Mouse (Mus musculus): Measurements from ENCODE around the gene Gmpr2. TPM values are rescaled to one million over a fixed set of nuclear protein-coding genes. Genes with fewer than 3 reads are reported as not detected.

Gene Gmpr2
- polyA plus RNA-seq, 1 experiment: 23.8 TPM

- H3K36me3 ChIP-seq (ENCODE audit: control insufficient read depth, insufficient read depth): peaks cover 8% of the 10 kb centered on the region
- TF ChIP-seq FOSL1 (IDR thresholded peaks at IDR 0.05; ENCODE audit: insufficient read depth, low read length, poor library complexity, severe bottlenecking) (no peak), MYOG (IDR thresholded peaks at IDR 0.05; ENCODE audit: control insufficient read depth, extremely low read depth, insufficient read length) (no peak), USF1 (IDR thresholded peaks at IDR 0.05; ENCODE audit: low read depth) (no peak), CTCF (IDR thresholded peaks at IDR 0.05; ENCODE audit: control insufficient read depth, insufficient read depth, insufficient read length) (no peak), MAX (IDR thresholded peaks at IDR 0.05) (no peak), MYOD1 (IDR thresholded peaks at IDR 0.05; ENCODE audit: control insufficient read depth, insufficient read length, low read depth) (no peak), CEBPB (IDR thresholded peaks at IDR 0.05; ENCODE audit: low read depth) (no peak)
- no peak overlapping the region for H3K4me3 ChIP-seq (ENCODE audit: insufficient read depth, poor library complexity, severe bottlenecking)
These were observed 44.5 kb downstream of the Gmpr2 start for GRCm38 (mm10) chr14:55716271-55716670.

GRCm38 (mm10) chr14:55716884-55717283 lies 45.1 kb downstream of the Gmpr2 start:
- no peaks in the 10 kb centered on the region for H3K79me3 ChIP-seq (ENCODE audit: low read depth)

More at GRCm38 (mm10) chr14:55716271-55716670, 44.5 kb downstream of the Gmpr2 start:
- Histone ChIP-seq H3K27me3 (ENCODE audit: control insufficient read depth, insufficient read depth, insufficient read length) (no peaks in the 10 kb centered on the region), H3ac (ENCODE audit: control insufficient read depth, insufficient read length, low read depth) (no peak overlapping the region), H3K79me3 (ENCODE audit: low read depth) (no peaks in the 10 kb centered on the region), H3K79me2 (ENCODE audit: control insufficient read depth, insufficient read depth) (no peaks in the 10 kb centered on the region)

GRCm38 (mm10) chr14:55719737-55720136 lies 48.0 kb downstream of the Gmpr2 start:
- Histone ChIP-seq H3K27me3 (ENCODE audit: control insufficient read depth, insufficient read depth, insufficient read length) (no peaks in the 10 kb centered on the region), H3K4me3 (ENCODE audit: insufficient read depth, poor library complexity, severe bottlenecking) (no peak overlapping the region), H3K36me3 (ENCODE audit: control insufficient read depth, insufficient read depth) (peaks cover 8% of the 10 kb centered on the region)

More at GRCm38 (mm10) chr14:55716884-55717283, 45.1 kb downstream of the Gmpr2 start:
- Histone ChIP-seq H3K4me3 (ENCODE audit: insufficient read depth, poor library complexity, severe bottlenecking) (no peak overlapping the region), H3K27me3 (ENCODE audit: control insufficient read depth, insufficient read depth, insufficient read length) (no peaks in the 10 kb centered on the region), H3K79me2 (ENCODE audit: control insufficient read depth, insufficient read depth) (no peaks in the 10 kb centered on the region), H3ac (ENCODE audit: control insufficient read depth, insufficient read length, low read depth) (no peak overlapping the region), H3K36me3 (ENCODE audit: control insufficient read depth, insufficient read depth) (peaks cover 8% of the 10 kb centered on the region)
- TF ChIP-seq FOSL1 (IDR thresholded peaks at IDR 0.05; ENCODE audit: insufficient read depth, low read length, poor library complexity, severe bottlenecking) (no peak), USF1 (IDR thresholded peaks at IDR 0.05; ENCODE audit: low read depth) (no peak), CTCF (IDR thresholded peaks at IDR 0.05; ENCODE audit: control insufficient read depth, insufficient read depth, insufficient read length) (no peak), MYOG (IDR thresholded peaks at IDR 0.05; ENCODE audit: control insufficient read depth, extremely low read depth, insufficient read length) (no peak), MAX (IDR thresholded peaks at IDR 0.05) (no peak), CEBPB (IDR thresholded peaks at IDR 0.05; ENCODE audit: low read depth) (no peak), MYOD1 (IDR thresholded peaks at IDR 0.05; ENCODE audit: control insufficient read depth, insufficient read length, low read depth) (no peak)

GRCm38 (mm10) chr14:55720666-55721065 lies 48.9 kb downstream of the Gmpr2 start:
- Histone ChIP-seq H3K79me3 (ENCODE audit: low read depth) (no peaks in the 10 kb centered on the region), H3K27me3 (ENCODE audit: control insufficient read depth, insufficient read depth, insufficient read length) (no peaks in the 10 kb centered on the region), H3ac (ENCODE audit: control insufficient read depth, insufficient read length, low read depth) (no peak overlapping the region), H3K79me2 (ENCODE audit: control insufficient read depth, insufficient read depth) (no peaks in the 10 kb centered on the region), H3K4me3 (ENCODE audit: insufficient read depth, poor library complexity, severe bottlenecking) (no peak overlapping the region), H3K36me3 (ENCODE audit: control insufficient read depth, insufficient read depth) (peaks cover 8% of the 10 kb centered on the region)
- TF ChIP-seq USF1 (IDR thresholded peaks at IDR 0.05; ENCODE audit: low read depth) (no peak), MYOG (IDR thresholded peaks at IDR 0.05; ENCODE audit: control insufficient read depth, extremely low read depth, insufficient read length) (no peak), FOSL1 (IDR thresholded peaks at IDR 0.05; ENCODE audit: insufficient read depth, low read length, poor library complexity, severe bottlenecking) (no peak), CTCF (IDR thresholded peaks at IDR 0.05; ENCODE audit: control insufficient read depth, insufficient read depth, insufficient read length) (no peak)

More at GRCm38 (mm10) chr14:55719737-55720136, 48.0 kb downstream of the Gmpr2 start:
- Histone ChIP-seq H3K79me2 (ENCODE audit: control insufficient read depth, insufficient read depth) (no peaks in the 10 kb centered on the region), H3K79me3 (ENCODE audit: low read depth) (no peaks in the 10 kb centered on the region), H3ac (ENCODE audit: control insufficient read depth, insufficient read length, low read depth) (no peak overlapping the region)
- TF ChIP-seq MYOD1 (IDR thresholded peaks at IDR 0.05; ENCODE audit: control insufficient read depth, insufficient read length, low read depth) (no peak), MYOG (IDR thresholded peaks at IDR 0.05; ENCODE audit: control insufficient read depth, extremely low read depth, insufficient read length) (no peak), CEBPB (IDR thresholded peaks at IDR 0.05; ENCODE audit: low read depth) (no peak), CTCF (IDR thresholded peaks at IDR 0.05; ENCODE audit: control insufficient read depth, insufficient read depth, insufficient read length) (no peak), USF1 (IDR thresholded peaks at IDR 0.05; ENCODE audit: low read depth) (no peak), MAX (IDR thresholded peaks at IDR 0.05) (no peak), FOSL1 (IDR thresholded peaks at IDR 0.05; ENCODE audit: insufficient read depth, low read length, poor library complexity, severe bottlenecking) (no peak)

- no peaks in the 10 kb centered on the region for H3K79me2 ChIP-seq (ENCODE audit: control insufficient read depth, insufficient read depth)
- H3K27me3 ChIP-seq (ENCODE audit: control insufficient read depth, insufficient read depth, insufficient read length): no peaks in the 10 kb centered on the region
- H3K79me3 ChIP-seq (ENCODE audit: low read depth): no peaks in the 10 kb centered on the region
- TF ChIP-seq CEBPB (IDR thresholded peaks at IDR 0.05; ENCODE audit: low read depth) (peak; percentile 54), MYOD1 (IDR thresholded peaks at IDR 0.05; ENCODE audit: control insufficient read depth, insufficient read length, low read depth) (no peak)
- H3K36me3 ChIP-seq (ENCODE audit: control insufficient read depth, insufficient read depth): peaks cover 8% of the 10 kb centered on the region
- peak overlapping the region; percentile 43 for H3K4me3 ChIP-seq (ENCODE audit: insufficient read depth, poor library complexity, severe bottlenecking)
- no peak overlapping the region for H3ac ChIP-seq (ENCODE audit: control insufficient read depth, insufficient read length, low read depth)
These were observed 49.3 kb downstream of the Gmpr2 start for GRCm38 (mm10) chr14:55721076-55721475.

- peaks cover 6% of the 10 kb centered on the region for H3K36me3 ChIP-seq (ENCODE audit: control insufficient read depth, insufficient read depth)
- no peaks in the 10 kb centered on the region for H3K27me3 ChIP-seq (ENCODE audit: control insufficient read depth, insufficient read depth, insufficient read length)
- no peak for TF ChIP-seq USF1 (IDR thresholded peaks at IDR 0.05; ENCODE audit: low read depth)
- TF ChIP-seq MYOD1 (IDR thresholded peaks at IDR 0.05; ENCODE audit: control insufficient read depth, insufficient read length, low read depth): no peak
- no peak for TF ChIP-seq MYOG (IDR thresholded peaks at IDR 0.05; ENCODE audit: control insufficient read depth, extremely low read depth, insufficient read length)
- TF ChIP-seq FOSL1 (IDR thresholded peaks at IDR 0.05; ENCODE audit: insufficient read depth, low read length, poor library complexity, severe bottlenecking): no peak
- peak; percentile 99 for TF ChIP-seq CTCF (IDR thresholded peaks at IDR 0.05; ENCODE audit: control insufficient read depth, insufficient read depth, insufficient read length)
- peak; percentile 80 for TF ChIP-seq MAX (IDR thresholded peaks at IDR 0.05)
- no peak for TF ChIP-seq CEBPB (IDR thresholded peaks at IDR 0.05; ENCODE audit: low read depth)
- H3K79me3 ChIP-seq (ENCODE audit: low read depth): no peaks in the 10 kb centered on the region
- H3K4me3 ChIP-seq (ENCODE audit: insufficient read depth, poor library complexity, severe bottlenecking): peak within 1 kb of the TSS; percentile 43
- no peaks in the 10 kb centered on the region for H3K79me2 ChIP-seq (ENCODE audit: control insufficient read depth, insufficient read depth)
- H3ac ChIP-seq (ENCODE audit: control insufficient read depth, insufficient read length, low read depth): peak within 1 kb of the TSS; percentile 91
These were observed 50.1 kb downstream of the Gmpr2 start, which contains the start of gene Rabggta for GRCm38 (mm10) chr14:55721700-55722437. Gene Rabggta (minus strand): TSS chr14:55722263.

Data from C2C12 (cell line).